Mouse (Mus musculus) CH12.LX (cell line): ENCODE measurements around the gene Midn.

Experiments used
- CTCF ChIP-seq, 2 experiments: IDR thresholded peaks in 1 of 2; conservative IDR thresholded peaks in 1 of 2; 2 replicates each; pipeline ENCODE4 v1.5.1; 2011 to 2012; ENCODE audit warnings: low read depth in 2 of 2, low read length in 2 of 2, improper control_type of control experiment in 1 of 2, inconsistent platforms in 1 of 2, mild to moderate bottlenecking in 1 of 2, moderate library complexity in 1 of 2
- HCFC1 ChIP-seq: IDR thresholded peaks from 2 replicates; pipeline ENCODE4 v1.6.1; 2012; ENCODE audit warnings: low read depth, mild to moderate bottlenecking, inconsistent platforms, low read length, improper control_type of control experiment

- TF ChIP-seq CTCF (conservative IDR thresholded peaks at IDR 0.05 in 1 of 2, IDR thresholded peaks at IDR 0.05 in 1 of 2; ENCODE audit: low read depth in 2 of 2, low read length in 2 of 2) = no peak
- no peak for TF ChIP-seq HCFC1
Measured at GRCm38 (mm10) chr10:80156752-80157053, 8.6 kb downstream of the Midn start.
